Mouse (Mus musculus) heart, embryonic 16.5 days (tissue): ENCODE results near the gene Pla2g4a. TPM values are rescaled to one million over a fixed set of nuclear protein-coding genes. Genes with fewer than 3 reads are reported as not detected.

Experiments
- ATAC-seq: fragments of 200-750 bp; cut with Nextera tagmentation; replicated peaks from 2 replicates; pipeline ENCODE4 v1.8.0; 2017; ENCODE audit warnings: moderate number of reproducible peaks; ENCODE audit not compliant: insufficient read depth, low FRiP score; ENCODE audit errors: extremely low read depth
- H3K27ac ChIP-seq: fragments of 300-500 bp; sonication (generic); 2 replicates; pipeline ENCODE4 v1.5.1; 2014; ENCODE audit warnings: mild to moderate bottlenecking, low read length, control low read depth, moderate library complexity
- H3K27me3 ChIP-seq: fragments of 300-500 bp; sonication (generic); 2 replicates; pipeline ENCODE4 v1.6.1; 2014; ENCODE audit warnings: low read length, mixed read lengths; ENCODE audit not compliant: control insufficient read depth, insufficient read depth
- H3K36me3 ChIP-seq: fragments of 300-500 bp; sonication (generic); 2 replicates; pipeline ENCODE4 v1.6.1; 2014; ENCODE audit not compliant: control insufficient read depth, insufficient read depth
- H3K4me1 ChIP-seq: fragments of 300-500 bp; sonication (generic); 2 replicates; pipeline ENCODE4 v1.6.1; 2014; ENCODE audit warnings: low read length, mixed read lengths; ENCODE audit not compliant: control insufficient read depth, insufficient read depth
- H3K4me2 ChIP-seq: fragments of 300-500 bp; sonication (generic); 2 replicates; pipeline ENCODE4 v1.6.1; 2014; ENCODE audit warnings: low read depth, mild to moderate bottlenecking, control low read depth, low read length
- H3K4me3 ChIP-seq: fragments of 300-500 bp; sonication (generic); 2 replicates; pipeline ENCODE4 v1.5.1; 2014; ENCODE audit warnings: mild to moderate bottlenecking, control low read depth, low read length
- H3K9ac ChIP-seq: fragments of 300-500 bp; sonication (generic); 2 replicates; pipeline ENCODE4 v1.6.1; 2014; ENCODE audit warnings: low read length, control low read depth
- H3K9me3 ChIP-seq: fragments of 300-500 bp; sonication (generic); replicated peaks from 2 replicates; pipeline ENCODE4 v1.6.1; 2016; ENCODE audit warnings: low read length; ENCODE audit not compliant: control insufficient read depth
- WGBS: fragments of 180-500 bp; shearing (Covaris S2); extraction: QIAGEN DNeasy Blood & Tissue Kit; methylation state at CpG from one replicate; pipeline ENCODE4 v1.1.7; 2014; 5-methylcytosine and 5-hydroxymethylcytosine counted together
- polyA plus RNA-seq: library from polyadenylated mRNA; unstranded; fragments of >200 nt; fragmentation: Nextera tagmentation; extraction: Ambion mirVana; gene quantifications from 2 replicates; pipeline ENCODE4 v1.2.1, GENCODE M21; 2015

The Pla2g4a gene
- polyA plus RNA-seq, 1 experiment from 2014 or later: 6.9 TPM

DNA sequence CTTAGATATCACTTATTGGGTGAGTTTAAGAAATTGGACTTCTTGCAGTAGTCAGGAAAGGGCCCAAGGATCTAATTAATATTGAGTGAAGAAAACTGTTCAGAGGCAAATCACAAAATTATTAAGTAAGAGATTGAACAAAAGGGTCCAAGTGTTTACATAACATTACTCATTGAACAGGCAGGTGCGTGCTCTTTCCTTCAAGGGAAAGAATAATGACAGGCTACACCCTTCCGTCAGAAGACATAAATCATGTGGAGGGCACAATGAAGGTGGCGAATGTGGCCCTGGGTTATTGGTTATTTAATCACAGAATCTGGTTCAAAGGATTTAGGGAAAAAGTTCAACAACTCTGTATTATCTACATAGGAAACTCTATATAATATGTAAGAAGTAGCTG lies 82.9 kb downstream of the Pla2g4a start:
- Histone ChIP-seq H3K9ac (no peak overlapping the region), H3K27me3 (no peaks in the 10 kb centered on the region), H3K4me2 (no peak overlapping the region), H3K36me3 (no peaks in the 10 kb centered on the region), H3K4me1 (no peaks in the 10 kb centered on the region), H3K4me3 (no peak overlapping the region), H3K9me3 (no peaks in the 10 kb centered on the region), H3K27ac (no peak overlapping the region)
- 81% methylated on average over 3 of the region's 3 CpGs for WGBS
- no peak for ATAC-seq

DNA sequence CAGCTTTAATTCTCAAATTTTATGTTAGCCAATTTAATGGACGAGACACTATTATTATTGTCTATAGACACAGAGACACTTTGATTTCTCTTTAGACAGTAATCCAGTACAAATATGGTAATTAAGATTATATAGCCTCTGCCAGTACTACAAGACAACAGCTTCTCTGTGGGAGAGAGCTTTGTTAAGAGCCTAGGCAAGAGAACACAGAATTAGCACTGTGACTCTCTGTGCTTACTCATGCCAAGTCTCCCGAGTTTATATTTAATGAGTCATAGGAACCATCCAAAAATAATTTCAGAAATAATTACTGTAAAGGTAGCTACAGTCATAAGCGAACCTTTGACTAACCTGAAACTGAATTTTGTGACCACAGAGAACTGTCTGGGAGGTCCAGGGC lies 84.6 kb downstream of the Pla2g4a start:
- no peaks in the 10 kb centered on the region for H3K36me3 ChIP-seq
- no peaks in the 10 kb centered on the region for H3K4me1 ChIP-seq
- no peak for ATAC-seq
- no peak overlapping the region for H3K4me3 ChIP-seq
- no peak overlapping the region for H3K27ac ChIP-seq
- no peaks in the 10 kb centered on the region for H3K9me3 ChIP-seq
- H3K4me2 ChIP-seq: no peak overlapping the region
- no peak overlapping the region for H3K9ac ChIP-seq
- 66% methylated on average over 3 of the region's 3 CpGs for WGBS
- H3K27me3 ChIP-seq: no peaks in the 10 kb centered on the region

DNA sequence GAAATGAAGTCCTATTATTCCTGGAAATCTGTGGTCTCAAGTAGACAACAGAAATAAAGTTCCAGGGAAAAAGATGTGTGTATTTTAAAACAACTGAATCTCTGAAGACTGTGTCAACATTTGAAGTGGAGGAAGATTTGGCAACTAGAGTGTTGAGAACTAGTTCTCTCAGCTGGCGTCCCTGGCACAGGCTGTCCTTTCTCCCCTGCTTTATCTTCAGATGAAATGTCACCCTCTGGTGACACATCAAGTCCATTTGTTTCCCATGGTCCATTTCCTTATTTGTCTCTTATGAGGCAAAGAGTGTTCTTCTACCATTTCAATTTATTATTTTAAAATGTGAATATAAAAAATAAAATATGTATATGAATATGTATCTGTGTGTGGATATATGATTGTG lies 89.5 kb downstream of the Pla2g4a start:
- Histone ChIP-seq H3K27ac (no peak overlapping the region), H3K27me3 (no peaks in the 10 kb centered on the region), H3K9ac (no peak overlapping the region), H3K36me3 (no peaks in the 10 kb centered on the region), H3K9me3 (no peaks in the 10 kb centered on the region), H3K4me3 (no peak overlapping the region), H3K4me1 (no peaks in the 10 kb centered on the region), H3K4me2 (no peak overlapping the region)
- WGBS: 59% methylated on average over 1 of the region's 1 CpGs
- ATAC-seq: no peak

DNA sequence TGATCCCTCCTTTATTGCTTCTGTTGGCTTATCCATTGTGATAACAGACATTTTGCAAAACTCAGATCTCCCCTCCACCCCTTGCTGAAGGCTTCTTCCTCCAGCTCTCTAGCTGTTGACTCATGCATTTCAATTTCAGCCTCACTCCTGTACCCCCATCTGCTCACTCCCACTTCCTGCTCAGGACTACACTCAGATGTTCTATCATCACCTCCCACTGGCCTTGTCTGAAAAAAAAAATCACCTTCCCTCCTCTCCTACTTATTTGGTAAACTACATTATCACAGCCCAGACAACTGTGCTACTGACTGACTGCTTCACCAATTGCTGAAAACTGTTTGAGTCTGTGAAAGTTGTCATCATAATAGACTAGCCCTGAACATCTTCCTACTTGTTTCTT lies 93.8 kb downstream of the Pla2g4a start:
- H3K9me3 ChIP-seq: no peaks in the 10 kb centered on the region
- H3K9ac ChIP-seq: no peak overlapping the region
- H3K4me2 ChIP-seq: no peak overlapping the region
- H3K27ac ChIP-seq: no peak overlapping the region
- no peak for ATAC-seq
- no peaks in the 10 kb centered on the region for H3K4me1 ChIP-seq
- H3K4me3 ChIP-seq: no peak overlapping the region
- H3K36me3 ChIP-seq: no peaks in the 10 kb centered on the region
- H3K27me3 ChIP-seq: no peaks in the 10 kb centered on the region

DNA sequence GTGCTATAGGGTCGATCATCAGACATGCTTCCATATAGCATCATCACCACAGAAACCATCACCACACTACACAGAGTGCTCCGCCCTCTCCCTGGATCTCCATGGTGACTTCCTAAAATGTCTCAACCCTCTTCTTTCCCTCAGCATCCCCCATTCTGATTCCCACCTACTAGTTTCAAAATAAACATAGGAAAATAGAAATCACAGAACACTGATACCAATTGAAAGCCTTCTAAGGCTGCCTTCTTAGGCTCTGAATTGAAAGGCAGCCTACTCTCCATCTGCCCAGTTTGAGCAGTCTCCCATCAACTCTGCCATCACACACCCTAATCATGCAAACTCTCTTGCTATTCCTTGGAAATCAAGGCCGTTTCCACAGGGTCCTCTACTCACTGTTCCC lies 94.9 kb downstream of the Pla2g4a start:
- Histone ChIP-seq H3K27me3 (no peaks in the 10 kb centered on the region), H3K9me3 (no peaks in the 10 kb centered on the region), H3K4me3 (no peak overlapping the region), H3K4me1 (no peaks in the 10 kb centered on the region), H3K27ac (no peak overlapping the region), H3K4me2 (no peak overlapping the region), H3K9ac (no peak overlapping the region), H3K36me3 (no peaks in the 10 kb centered on the region)
- 82% methylated on average over 3 of the region's 3 CpGs for WGBS
- ATAC-seq: no peak

DNA sequence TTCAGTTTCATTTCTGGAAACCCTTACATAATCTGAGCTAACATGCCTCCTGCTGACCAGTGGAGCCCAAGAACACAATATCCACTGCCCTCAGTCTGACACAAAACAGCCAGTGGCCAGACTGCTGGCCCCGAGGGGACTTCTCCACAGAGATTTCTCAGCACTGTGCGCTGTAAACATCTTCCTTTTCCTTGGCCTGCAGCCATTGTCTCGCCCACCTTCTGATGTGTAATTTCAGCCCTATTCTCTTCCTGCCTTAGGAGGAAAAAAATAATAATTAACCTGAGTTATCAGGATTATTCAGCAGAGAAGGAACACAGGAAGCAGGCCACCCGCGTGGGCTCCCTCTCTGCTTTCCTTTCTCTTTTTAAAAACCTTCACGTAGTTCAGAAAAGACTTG lies 98.3 kb downstream of the Pla2g4a start:
- no peaks in the 10 kb centered on the region for H3K27me3 ChIP-seq
- H3K9ac ChIP-seq: no peak overlapping the region
- H3K4me2 ChIP-seq: no peak overlapping the region; the same call in 1 of the 2 replicates
- H3K4me3 ChIP-seq: no peak overlapping the region
- no peaks in the 10 kb centered on the region for H3K4me1 ChIP-seq
- H3K9me3 ChIP-seq: no peaks in the 10 kb centered on the region
- no peak for ATAC-seq
- no peak overlapping the region for H3K27ac ChIP-seq
- 60% methylated on average over 6 of the region's 6 CpGs for WGBS
- no peaks in the 10 kb centered on the region for H3K36me3 ChIP-seq

DNA sequence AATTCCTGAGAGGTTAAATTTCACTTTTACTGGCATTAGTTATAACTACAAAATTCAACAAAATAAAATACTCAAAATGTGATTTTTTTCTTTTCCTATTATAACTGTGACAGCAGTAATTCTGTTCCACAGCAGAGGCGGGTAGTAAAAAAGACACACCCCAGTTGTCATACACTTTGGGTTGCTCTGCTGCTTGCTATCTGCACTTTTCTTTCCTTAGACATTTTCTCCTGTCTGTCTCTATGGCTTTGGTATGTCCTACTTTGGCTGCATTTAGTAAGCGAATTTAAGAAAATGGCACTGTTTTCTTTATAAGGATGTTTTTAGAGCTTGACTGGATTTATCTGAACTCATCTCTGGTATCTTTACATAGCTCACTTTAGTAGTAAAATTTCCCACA lies 98.9 kb downstream of the Pla2g4a start:
- 71% methylated on average over 2 of the region's 2 CpGs for WGBS

DNA sequence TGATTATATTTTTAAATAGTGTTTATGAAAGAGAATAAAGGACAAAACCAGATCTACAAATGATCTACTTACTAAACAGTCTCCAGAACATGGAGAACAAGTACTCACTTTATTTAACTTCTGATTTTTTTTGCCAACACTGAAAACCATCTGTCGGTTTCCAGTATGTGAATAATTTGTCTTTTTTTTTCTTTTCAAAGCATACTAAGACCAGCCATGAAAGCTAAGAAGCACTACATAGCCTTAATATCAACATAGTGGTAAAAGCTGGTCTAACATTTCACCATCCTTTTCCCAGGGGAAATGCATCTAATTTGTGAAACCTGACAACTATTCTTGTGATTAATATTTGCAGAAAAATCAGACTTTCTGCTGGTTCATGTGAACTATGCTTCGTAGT lies 99.5 kb downstream of the Pla2g4a start:
- 73% methylated on average over 2 of the region's 2 CpGs for WGBS

More for the DNA sequence above, 98.9 kb downstream of the Pla2g4a start:
- Histone ChIP-seq H3K4me3 (no peak overlapping the region), H3K36me3 (no peaks in the 10 kb centered on the region), H3K27me3 (no peaks in the 10 kb centered on the region), H3K27ac (no peak overlapping the region), H3K9ac (no peak overlapping the region), H3K9me3 (no peaks in the 10 kb centered on the region), H3K4me2 (no peak overlapping the region), H3K4me1 (no peaks in the 10 kb centered on the region)
- no peak for ATAC-seq

DNA sequence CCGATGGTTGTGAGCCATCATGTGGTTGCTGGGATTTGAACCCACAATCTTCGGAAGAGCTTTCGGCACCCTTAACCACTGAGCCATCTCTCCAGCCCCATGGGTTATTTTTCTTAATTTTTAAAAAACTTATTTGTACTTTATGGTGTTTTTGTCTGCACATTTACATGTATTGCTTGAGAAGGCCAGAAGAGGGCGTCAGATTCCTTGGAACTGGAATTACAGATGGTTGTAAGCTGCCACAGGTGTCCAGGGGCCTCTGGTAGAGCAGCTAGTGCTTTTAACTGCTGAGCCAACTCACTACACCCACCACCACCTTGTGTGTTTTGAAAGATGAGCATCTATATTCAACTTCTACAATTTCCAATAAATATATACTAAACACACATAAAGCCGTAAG lies 102.4 kb downstream of the Pla2g4a start:
- H3K4me3 ChIP-seq: no peak overlapping the region
- no peaks in the 10 kb centered on the region for H3K36me3 ChIP-seq
- no peaks in the 10 kb centered on the region for H3K27me3 ChIP-seq
- no peaks in the 10 kb centered on the region for H3K4me1 ChIP-seq
- 74% methylated on average over 5 of the region's 5 CpGs for WGBS
- no peak overlapping the region for H3K9ac ChIP-seq
- H3K4me2 ChIP-seq: no peak overlapping the region
- no peaks in the 10 kb centered on the region for H3K9me3 ChIP-seq
- ATAC-seq: no peak
- no peak overlapping the region for H3K27ac ChIP-seq

More for the DNA sequence above, 99.5 kb downstream of the Pla2g4a start:
- H3K4me3 ChIP-seq: no peak overlapping the region
- H3K27me3 ChIP-seq: no peaks in the 10 kb centered on the region
- no peaks in the 10 kb centered on the region for H3K36me3 ChIP-seq
- no peak overlapping the region for H3K27ac ChIP-seq
- no peak overlapping the region for H3K9ac ChIP-seq
- no peaks in the 10 kb centered on the region for H3K4me1 ChIP-seq
- H3K9me3 ChIP-seq: no peaks in the 10 kb centered on the region
- H3K4me2 ChIP-seq: no peak overlapping the region
- no peak for ATAC-seq

DNA sequence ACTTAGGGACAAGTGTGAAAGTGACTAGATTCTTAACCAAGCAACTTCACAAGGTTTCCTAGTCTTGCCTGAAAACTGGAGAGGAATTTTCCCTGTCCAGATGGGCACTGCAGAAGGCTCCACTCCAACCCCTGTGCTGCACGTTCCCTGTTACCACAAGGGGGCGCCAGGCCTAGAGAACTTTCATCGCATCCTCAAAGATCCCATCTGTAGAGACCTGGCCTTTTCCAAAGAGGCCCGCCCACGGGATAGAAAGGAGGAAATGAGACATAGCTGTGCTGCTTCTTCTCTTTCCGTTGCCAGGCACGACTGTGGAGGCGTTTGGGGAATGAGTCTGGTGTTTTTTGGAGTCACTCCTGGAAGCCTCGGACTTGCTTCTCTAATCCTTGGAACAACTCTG lies 104.4 kb downstream of the Pla2g4a start:
- no peak overlapping the region for H3K9ac ChIP-seq
- no peak overlapping the region for H3K4me3 ChIP-seq
- no peaks in the 10 kb centered on the region for H3K27me3 ChIP-seq
- 27% methylated on average over 9 of the region's 9 CpGs for WGBS
- H3K36me3 ChIP-seq: no peaks in the 10 kb centered on the region
- no peak overlapping the region for H3K27ac ChIP-seq
- H3K9me3 ChIP-seq: no peaks in the 10 kb centered on the region
- ATAC-seq: no peak; the same call in 1 of the 2 replicates
- no peak overlapping the region for H3K4me2 ChIP-seq
- H3K4me1 ChIP-seq: no peaks in the 10 kb centered on the region
